Mouse (Mus musculus) left cerebral cortex, adult 8-10 months (tissue): Measurements from ENCODE around the gene Hivep2. TPM values are rescaled to one million over a fixed set of nuclear protein-coding genes. Genes with fewer than 3 reads are reported as not detected.

Experiments used
- total RNA-seq, 4 experiments: library from RNA; stranded (reverse); gene quantifications; 2 replicates each; pipeline ENCODE4 v1.2.4; 2022

The Hivep2 gene
- total RNA-seq, 4 experiments from 2014 or later, result 164 to 240 (median 191) TPM

Other genes with a start within 250 kb of the Hivep2 start
- gene Aig1, start 97.1 kb upstream of the Hivep2 start, total RNA-seq, result 10 to 100 TPM; 63.3 to 70.3 (median 66.1) TPM